Mouse (Mus musculus) MEL (cell line): ENCODE data around the gene Slc8a2. TPM values are rescaled to one million over a fixed set of nuclear protein-coding genes. Genes with fewer than 3 reads are reported as not detected.
A peak's percentile ranks its signal among the peaks of the same experiment; 100 is the strongest.

ENCODE experiments used
- DNase-seq: peaks from one replicate; pipeline ENCODE4 v3.0.0; 2011; ENCODE audit warnings: low read depth, low spot score
- H3K27ac ChIP-seq: 2 replicates; pipeline ENCODE4 v1.5.1; 2012; ENCODE audit warnings: low read depth, mild to moderate bottlenecking, control low read depth, low read length, moderate library complexity; ENCODE audit not compliant: control insufficient read depth
- H3K27me3 ChIP-seq, 2 experiments: fragments of 150-350 bp in 1 of 2; sonication (generic) in 1 of 2; 2 replicates each; pipeline ENCODE4 v1.6.1; 2012; ENCODE audit warnings: low read length in 2 of 2, mild to moderate bottlenecking in 2 of 2, improper control_type of control experiment in 1 of 2, moderate library complexity in 1 of 2; ENCODE audit not compliant: insufficient read depth in 2 of 2, control insufficient read depth in 1 of 2
- H3K36me3 ChIP-seq, 2 experiments: 2 replicates each; pipeline ENCODE4 v1.6.1; 2012 to 2014; ENCODE audit warnings: low read length in 2 of 2, improper control_type of control experiment in 1 of 2, inconsistent platforms in 1 of 2, mild to moderate bottlenecking in 1 of 2; ENCODE audit not compliant: insufficient read depth in 2 of 2, control insufficient read depth in 1 of 2
- H3K4me1 ChIP-seq, 2 experiments: fragments of 150-350 bp in 1 of 2; sonication (generic) in 1 of 2; 2 replicates each; pipeline ENCODE4 v1.6.1; 2012; ENCODE audit warnings: low read length in 2 of 2, improper control_type of control experiment in 1 of 2, mild to moderate bottlenecking in 1 of 2; ENCODE audit not compliant: insufficient read depth in 2 of 2, control insufficient read depth in 1 of 2
- H3K4me3 ChIP-seq, 2 experiments: fragments of 150-350 bp in 1 of 2; sonication (generic) in 1 of 2; 2 replicates each; pipeline ENCODE4 v1.5.1; 2012; ENCODE audit warnings: low read depth in 2 of 2, low read length in 2 of 2, mild to moderate bottlenecking in 2 of 2, moderate library complexity in 2 of 2, control low read depth in 1 of 2, improper control_type of control experiment in 1 of 2; ENCODE audit not compliant: control insufficient read depth in 1 of 2, insufficient read depth in 1 of 2
- H3K79me2 ChIP-seq: 2 replicates; pipeline ENCODE4 v1.6.1; 2012; ENCODE audit warnings: mild to moderate bottlenecking, low read length, moderate library complexity; ENCODE audit not compliant: control insufficient read depth, poor library complexity, insufficient read depth
- H3K9ac ChIP-seq: 2 replicates; pipeline ENCODE4 v1.6.1; 2012; ENCODE audit warnings: low read depth, mild to moderate bottlenecking, control low read depth, low read length, moderate library complexity; ENCODE audit not compliant: control insufficient read depth, poor library complexity, severe bottlenecking
- H3K9me3 ChIP-seq: fragments of 150-350 bp; sonication (generic); replicated peaks from 2 replicates; pipeline ENCODE4 v1.6.1; 2012; ENCODE audit warnings: mild to moderate bottlenecking, low read length, improper control_type of control experiment, moderate library complexity; ENCODE audit not compliant: insufficient read depth
- CTCF ChIP-seq, 3 experiments: IDR thresholded peaks in 2 of 3; conservative IDR thresholded peaks in 1 of 3; 2 replicates each; pipeline ENCODE4 v1.5.1; 2011 to 2012; ENCODE audit warnings: low read length in 3 of 3, low read depth in 2 of 3, mild to moderate bottlenecking in 2 of 3, improper control_type of control experiment in 1 of 3, inconsistent platforms in 1 of 3, mixed read lengths in 1 of 3, moderate library complexity in 1 of 3; ENCODE audit not compliant: control insufficient read depth in 1 of 3, insufficient read depth in 1 of 3, poor library complexity in 1 of 3, severe bottlenecking in 1 of 3
- E2F4 ChIP-seq: IDR thresholded peaks from 2 replicates; pipeline ENCODE4 v1.6.1; 2011; ENCODE audit warnings: low read depth, low read length, improper control_type of control experiment, borderline replicate concordance
- ELF1 ChIP-seq: IDR thresholded peaks from 2 replicates; pipeline ENCODE4 v1.6.1; 2014; ENCODE audit warnings: low read depth, mild to moderate bottlenecking, inconsistent platforms, low read length, improper control_type of control experiment, moderate library complexity
- GABPA ChIP-seq: IDR thresholded peaks from 2 replicates; pipeline ENCODE4 v1.6.1; 2012; ENCODE audit warnings: low read depth, mild to moderate bottlenecking, inconsistent platforms, low read length, improper control_type of control experiment, moderate library complexity
- HCFC1 ChIP-seq: IDR thresholded peaks from 2 replicates; pipeline ENCODE4 v1.6.1; 2012; ENCODE audit warnings: low read depth, mild to moderate bottlenecking, inconsistent platforms, low read length, improper control_type of control experiment, moderate library complexity
- MAX ChIP-seq: IDR thresholded peaks from 2 replicates; pipeline ENCODE4 v1.6.1; 2011; ENCODE audit warnings: low read length, improper control_type of control experiment
- MAZ ChIP-seq: IDR thresholded peaks from 2 replicates; pipeline ENCODE4 v1.6.1; 2012; ENCODE audit warnings: low read depth, mild to moderate bottlenecking, inconsistent platforms, low read length, improper control_type of control experiment
- MEF2A ChIP-seq: IDR thresholded peaks from 2 replicates; pipeline ENCODE4 v1.6.1; 2014; ENCODE audit warnings: low read depth, mild to moderate bottlenecking, inconsistent platforms, low read length, improper control_type of control experiment; ENCODE audit not compliant: poor library complexity, insufficient replicate concordance, severe bottlenecking; ENCODE audit errors: extremely low read depth
- MXI1 ChIP-seq: IDR thresholded peaks from 2 replicates; pipeline ENCODE4 v1.6.1; 2011; ENCODE audit warnings: mild to moderate bottlenecking, low read depth, low read length, improper control_type of control experiment
- MYB ChIP-seq: IDR thresholded peaks from 2 replicates; pipeline ENCODE4 v1.6.1; 2011; ENCODE audit warnings: mild to moderate bottlenecking, low read depth, low read length, improper control_type of control experiment
- NELFE ChIP-seq: IDR thresholded peaks from 2 replicates; pipeline ENCODE4 v1.6.1; 2011; ENCODE audit warnings: low read depth, low read length, improper control_type of control experiment
- NRF1 ChIP-seq: IDR thresholded peaks from 2 replicates; pipeline ENCODE4 v1.6.1; 2014; ENCODE audit warnings: low read depth, mild to moderate bottlenecking, inconsistent platforms, low read length, improper control_type of control experiment, moderate library complexity; ENCODE audit not compliant: poor library complexity, insufficient read depth, severe bottlenecking
- POLR2A ChIP-seq, 2 experiments: IDR thresholded peaks; 2 replicates each; pipeline ENCODE4 v1.6.1; 2011 to 2012; ENCODE audit warnings: low read length in 2 of 2, mild to moderate bottlenecking in 2 of 2, control low read depth in 1 of 2, improper control_type of control experiment in 1 of 2, low read depth in 1 of 2, moderate library complexity in 1 of 2; ENCODE audit not compliant: control insufficient read depth in 1 of 2, insufficient read depth in 1 of 2, poor library complexity in 1 of 2
- RAD21 ChIP-seq: IDR thresholded peaks from 2 replicates; pipeline ENCODE4 v1.6.1; 2011; ENCODE audit warnings: mild to moderate bottlenecking, low read depth, low read length, improper control_type of control experiment
- TAL1 ChIP-seq: IDR thresholded peaks from 2 replicates; pipeline ENCODE4 v1.6.1; 2012; ENCODE audit warnings: mild to moderate bottlenecking, inconsistent platforms, low read length, moderate library complexity, mixed read lengths
- TBP ChIP-seq: IDR thresholded peaks from 2 replicates; pipeline ENCODE4 v1.8.0; 2011; ENCODE audit warnings: low read depth, low read length, improper control_type of control experiment
- ZNF384 ChIP-seq: IDR thresholded peaks from 2 replicates; pipeline ENCODE4 v1.6.1; 2012; ENCODE audit warnings: low read depth, mild to moderate bottlenecking, inconsistent platforms, low read length, improper control_type of control experiment
- polyA plus RNA-seq, 2 experiments: library from polyadenylated mRNA; stranded (reverse) in 1 of 2; unstranded in 1 of 2; fragments of >175 nt in 1 of 2; fragments of >200 nt in 1 of 2; gene quantifications; 2 replicates each; pipeline versions ENCODE4 v1.2.1 to v1.2.4; 2012; ENCODE audit warnings: low replicate concordance in 2 of 2, low read depth in 1 of 2; ENCODE audit not compliant: insufficient read length in 2 of 2, insufficient read depth in 1 of 2, missing spikeins in 1 of 2
- total RNA-seq: library from RNA; depleted of rRNA; stranded (reverse); fragments of 300-350 nt; gene quantifications from 2 replicates; pipeline ENCODE4 v1.2.3, GENCODE M21; 2012

Gene Slc8a2
- total and polyA plus RNA-seq, 3 experiments = 0.06 TPM; not detected in 2

GRCm38 (mm10) chr7:16173146-16173545 is 43.5 kb downstream of the Slc8a2 start:
- H3K27me3 ChIP-seq = peaks cover 5 to 7% of the 10 kb centered on the region in 2 experiments
- H3K79me2 ChIP-seq = no peaks in the 10 kb centered on the region
- H3K27ac ChIP-seq = no peak overlapping the region
- H3K4me3 ChIP-seq = no peak overlapping the region
- H3K9ac ChIP-seq = no peak overlapping the region
- no peaks in the 10 kb centered on the region for H3K9me3 ChIP-seq
- no peak for TF ChIP-seq GABPA
- TF ChIP-seq MYB = no peak
- TF ChIP-seq E2F4 = no peak
- TF ChIP-seq ZNF384 = no peak
- no peak for TF ChIP-seq RAD21
- TF ChIP-seq NRF1 = no peak
- no peak for TF ChIP-seq TAL1
- DNase-seq = no peak
- 0 out of 4 replicates have a peak, but pooled peaks cover 0 to 2% of the 10 kb centered on the region in 2 experiments for H3K36me3 ChIP-seq
- no peaks in the 10 kb centered on the region for H3K4me1 ChIP-seq

DNA sequence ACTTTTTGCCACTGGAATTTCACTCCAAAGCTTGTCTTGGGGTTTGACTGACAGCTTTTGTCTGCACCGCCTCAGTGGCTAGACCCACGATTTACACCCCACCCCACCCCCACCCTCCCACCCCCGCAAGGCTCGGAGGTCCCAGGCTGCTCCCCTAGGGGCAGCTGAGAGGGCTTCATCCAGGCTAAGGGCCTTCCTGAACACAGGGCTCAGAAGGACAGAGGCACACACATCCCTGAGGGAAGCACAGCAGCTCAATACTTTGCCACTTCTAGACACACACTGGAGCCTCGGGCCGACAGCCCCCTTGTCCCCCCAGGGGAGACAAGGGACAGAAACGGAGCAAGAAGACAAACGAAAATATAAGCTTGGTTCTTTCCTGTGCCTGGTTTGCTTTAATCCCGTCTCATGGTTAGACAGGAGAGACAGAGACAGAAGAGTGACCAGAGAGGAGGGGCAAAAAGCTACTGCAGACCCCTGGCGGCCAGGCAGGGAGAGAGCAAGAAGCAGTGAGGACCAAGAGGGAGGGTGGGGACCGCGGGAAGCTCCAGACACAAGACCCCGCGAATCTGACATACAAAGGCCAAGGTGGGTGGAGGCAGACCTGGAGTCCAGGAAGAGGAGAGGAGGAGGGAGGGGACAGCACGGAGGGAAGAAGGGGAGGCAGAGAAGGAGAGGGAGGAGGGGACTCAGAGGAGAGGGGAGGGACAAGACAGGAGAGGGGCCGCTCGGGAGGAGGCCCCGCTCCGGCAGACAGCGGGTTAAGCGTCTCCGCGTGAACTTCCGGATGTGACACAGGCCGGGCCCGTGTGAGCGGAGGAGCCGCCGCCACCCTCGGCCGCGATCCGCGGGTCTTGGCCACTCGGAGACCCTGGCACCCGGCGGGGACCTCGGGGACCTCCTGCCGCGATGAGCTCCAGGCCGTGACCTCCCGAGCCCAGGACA is 45.2 kb downstream of the Slc8a2 start, which contains the start of gene Meis3:
Meis3 (plus strand) TSS at position 494 of the 945 bp plus-strand sequence.
- Histone ChIP-seq H3K4me1 (no peaks in the 10 kb centered on the region), H3K9ac (peak within 1 kb of the TSS; percentile 79), H3K79me2 (no peaks in the 10 kb centered on the region), H3K36me3 (0 out of 4 replicates have a peak, but pooled peaks cover 0 to 2% of the 10 kb centered on the region in 2 experiments), H3K4me3 (peak within 1 kb of the TSS; percentile 66 to 71), H3K27ac (no peak within 1 kb of the TSS), H3K27me3 (peaks cover 3 to 7% of the 10 kb centered on the region in 2 experiments), H3K9me3 (no peaks in the 10 kb centered on the region)
- DNase-seq = peak; percentile 76
- TF ChIP-seq MAZ = peak; percentile 50; the same call in 1 of the 2 replicates
- TF ChIP-seq MAX = no peak
- TF ChIP-seq ELF1 = peak; percentile 68
- TF ChIP-seq NELFE = peak; percentile 44; the same call in 1 of the 2 replicates
- no peak for TF ChIP-seq MEF2A
- peak; percentile 49 to 60; a peak in 2 of 4 replicates for TF ChIP-seq POLR2A (IDR thresholded peaks at IDR 0.05; ENCODE audit: control insufficient read depth in 1 of 2, insufficient read depth in 1 of 2, low read depth in 1 of 2, low read length in 2 of 2, poor library complexity in 1 of 2)
- TF ChIP-seq HCFC1 = peak; percentile 65
- TF ChIP-seq TBP = 0 out of 2 replicates have a peak, but pooled peaks have one; percentile 15
- peak; percentile 55; the same call in 1 of the 2 replicates for TF ChIP-seq MXI1
- peak; percentile 47 to 64 (median 62) for TF ChIP-seq CTCF (IDR thresholded peaks at IDR 0.05 in 2 of 3, conservative IDR thresholded peaks at IDR 0.05 in 1 of 3; ENCODE audit: control insufficient read depth in 1 of 3, insufficient read depth in 1 of 3, low read depth in 2 of 3, low read length in 3 of 3, poor library complexity in 1 of 3, severe bottlenecking in 1 of 3)
